Mouse (Mus musculus) monocyte, adult 5-6 weeks (primary cell): Measurements from ENCODE around the gene Tardbp. TPM values are rescaled to one million over a fixed set of nuclear protein-coding genes. Genes with fewer than 3 reads are reported as not detected.

ENCODE experiments used
- ATAC-seq: fragments of 153-309, 156-312 bp; replicated peaks from 2 replicates; pipeline ENCODE4 v1.8.0; 2017; ENCODE audit warnings: mild to moderate bottlenecking; ENCODE audit not compliant: low TSS enrichment, insufficient number of reproducible peaks, severe bottlenecking, poor library complexity, low FRiP score
- total RNA-seq: library from RNA; stranded (forward); fragments of 200-1000, 200-491, 200-594 nt; gene quantifications from 3 replicates; pipeline ENCODE4 v1.2.3, GENCODE M21; 2017

The Tardbp gene
- 326 to 434 TPM (median 398 TPM) in 3 replicates for total RNA-seq

DNA sequence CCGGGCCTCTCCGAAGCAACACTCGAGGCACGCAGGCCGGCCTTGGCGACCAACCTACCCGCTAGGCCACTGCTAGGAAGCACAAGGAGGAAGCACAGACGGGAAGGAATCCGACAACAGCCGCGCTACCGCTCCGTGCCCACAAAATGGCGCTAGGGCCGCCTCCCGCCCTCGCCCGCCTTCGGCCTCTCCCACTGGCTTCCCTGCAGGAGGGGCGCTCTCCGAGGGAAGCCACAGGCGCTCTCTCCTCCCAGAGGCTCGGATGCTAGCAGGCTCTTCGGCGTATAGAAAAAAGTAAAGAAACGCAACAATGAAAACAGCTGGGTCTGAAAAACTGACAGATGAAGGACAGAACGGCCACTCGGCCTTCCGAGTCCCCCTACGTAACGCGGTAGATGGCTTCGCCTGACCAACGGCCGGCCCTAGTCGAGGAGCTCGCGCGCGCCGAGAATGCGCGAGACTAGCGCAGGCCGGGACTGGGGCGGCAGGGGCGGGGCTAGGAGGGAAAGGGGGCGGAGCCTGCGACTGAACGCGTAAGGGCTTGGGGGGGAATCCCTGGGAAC, at the start of gene Tardbp:
TSS of gene Tardbp (minus strand) at position 397 of the 563 bp plus-strand sequence.
- peak; percentile 89 for ATAC-seq

GRCm38 (mm10) chr4:148676188-148676960, 49.6 kb upstream of the Tardbp start:
- ATAC-seq: peak; percentile 33; the same call in 1 of the 2 replicates

GRCm38 (mm10) chr4:148675043-148675442, 48.2 kb upstream of the Tardbp start:
- no peak for ATAC-seq

GRCm38 (mm10) chr4:148671230-148671947, 44.6 kb upstream of the Tardbp start:
- no peak for ATAC-seq

DNA sequence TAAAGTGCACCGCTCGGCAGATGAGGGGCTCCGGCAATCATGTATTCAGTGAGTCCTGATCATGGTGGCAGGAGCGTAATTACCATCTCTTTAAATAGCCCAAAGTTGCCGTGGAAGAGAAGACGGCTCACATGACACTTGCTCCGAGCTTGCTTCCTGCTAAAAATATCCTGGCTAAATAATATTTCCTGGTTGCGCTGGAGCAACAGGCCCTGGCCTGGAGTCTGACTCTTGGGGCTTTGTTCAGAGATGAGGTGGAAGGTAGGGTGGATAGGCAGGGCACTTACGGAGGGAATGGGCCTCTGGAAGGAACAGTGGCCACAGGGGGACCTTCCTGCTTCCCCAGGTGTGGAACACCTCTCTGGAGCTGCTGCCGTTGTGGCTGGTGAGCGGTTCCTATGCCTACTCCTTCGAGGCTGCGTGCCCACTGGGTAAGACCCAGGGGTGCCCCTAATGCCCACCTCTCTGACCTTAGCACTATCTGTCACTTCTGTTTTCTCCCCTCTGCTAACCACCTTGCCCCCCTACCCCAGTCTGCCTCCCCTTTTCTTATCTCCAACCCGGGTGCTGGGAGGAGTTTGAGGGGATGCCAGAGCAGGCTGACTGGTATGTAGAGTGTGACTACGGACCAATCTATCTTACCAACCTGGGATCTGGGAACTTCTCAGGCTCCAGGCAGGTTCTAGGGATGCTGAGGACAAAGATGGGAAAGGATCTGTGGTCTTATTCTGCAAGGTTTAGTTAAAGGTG, 40.4 kb upstream of the Tardbp start:
- ATAC-seq: no peak

DNA sequence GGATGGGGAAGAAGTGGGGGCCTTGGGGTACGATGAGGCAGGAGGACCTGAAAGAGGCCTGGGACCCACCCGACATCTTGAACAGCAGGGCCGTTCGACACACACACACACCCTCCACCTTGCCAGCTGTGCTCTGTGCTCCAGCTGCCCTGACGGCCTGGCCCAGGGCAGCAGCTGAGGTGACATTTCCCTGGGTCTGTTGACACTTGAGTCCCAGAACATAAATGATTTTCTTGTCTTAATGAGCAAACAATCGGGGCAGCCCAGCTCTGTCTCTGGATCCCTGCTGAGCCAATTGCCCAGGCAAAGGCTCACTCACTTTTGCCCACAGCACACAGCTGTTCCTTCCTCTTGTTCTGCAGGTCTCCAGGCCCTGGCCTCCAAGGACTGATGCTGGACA, 37.2 kb upstream of the Tardbp start:
- ATAC-seq: no peak

GRCm38 (mm10) chr4:148663326-148663725, 36.5 kb upstream of the Tardbp start:
- no peak for ATAC-seq

DNA sequence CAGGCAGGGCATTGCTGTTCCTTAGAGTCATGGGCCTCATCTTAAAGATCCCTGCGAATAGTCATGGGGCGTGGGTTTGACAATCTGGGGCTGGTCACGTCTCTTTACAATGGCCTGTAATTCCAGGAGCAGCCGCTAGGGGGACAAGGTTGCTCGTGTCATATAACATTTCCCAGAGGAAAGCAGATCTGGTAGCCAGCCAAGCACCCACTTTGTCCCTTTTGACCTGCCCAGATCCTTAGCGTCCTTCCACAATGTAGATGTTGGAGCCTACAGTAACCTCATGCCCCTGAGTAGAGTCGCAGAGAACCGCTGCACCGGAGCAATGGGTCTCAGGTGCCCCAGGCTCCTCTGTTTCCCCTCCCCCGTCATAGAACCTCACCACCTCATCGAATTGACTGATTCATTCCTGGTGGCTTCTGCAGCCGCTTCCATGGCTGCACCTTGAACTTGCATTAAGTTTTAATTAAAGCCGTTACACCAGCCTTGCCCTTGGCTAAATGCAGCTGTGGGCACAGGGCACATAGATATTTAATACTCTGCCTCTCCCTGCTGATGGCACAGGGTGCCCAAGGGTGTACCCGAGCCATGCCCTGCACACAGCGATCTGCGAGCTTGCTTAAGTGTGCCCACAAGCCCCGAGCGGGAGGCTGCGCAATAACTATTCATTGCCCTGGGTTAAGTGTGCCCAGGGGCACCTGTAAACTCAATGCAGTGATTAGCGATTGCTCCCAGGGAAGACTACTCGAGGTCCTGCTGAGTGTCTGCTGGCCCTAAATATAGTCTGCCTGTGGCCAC, 35.5 kb upstream of the Tardbp start:
- ATAC-seq: 0 out of 2 replicates have a peak, but pooled peaks have one; percentile 34

GRCm38 (mm10) chr4:148660174-148660573, 33.4 kb upstream of the Tardbp start:
- no peak for ATAC-seq

- no peak for ATAC-seq
These were observed 31.0 kb upstream of the Tardbp start for GRCm38 (mm10) chr4:148657776-148658175.

DNA sequence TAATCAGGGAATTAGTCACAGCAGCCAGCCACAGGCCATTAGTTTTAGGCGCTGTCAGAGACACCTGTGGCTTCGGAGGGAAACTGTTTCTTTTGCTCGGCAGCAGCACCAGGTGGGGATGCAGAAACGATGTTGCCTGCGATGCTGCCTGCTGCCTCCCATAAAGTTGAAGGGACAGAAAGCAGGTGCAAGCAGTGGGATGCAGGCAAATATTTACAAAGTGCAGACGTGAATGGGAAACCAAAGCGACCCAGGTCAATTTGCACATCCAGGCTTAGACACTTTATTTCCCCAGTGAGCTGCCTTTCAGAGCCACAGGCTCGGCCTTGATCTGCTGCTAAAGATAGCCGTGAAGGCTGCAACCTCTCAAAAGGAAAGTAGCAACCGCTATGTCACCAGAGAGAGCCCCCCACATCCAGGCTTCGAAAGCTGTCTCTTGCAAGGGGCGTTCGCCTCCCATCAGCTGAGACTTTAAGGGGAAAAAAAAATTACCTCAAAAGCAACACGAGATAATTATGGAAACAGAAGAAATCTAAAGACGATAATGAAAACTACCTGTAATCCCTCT, 30.0 kb upstream of the Tardbp start:
- ATAC-seq: no peak

DNA sequence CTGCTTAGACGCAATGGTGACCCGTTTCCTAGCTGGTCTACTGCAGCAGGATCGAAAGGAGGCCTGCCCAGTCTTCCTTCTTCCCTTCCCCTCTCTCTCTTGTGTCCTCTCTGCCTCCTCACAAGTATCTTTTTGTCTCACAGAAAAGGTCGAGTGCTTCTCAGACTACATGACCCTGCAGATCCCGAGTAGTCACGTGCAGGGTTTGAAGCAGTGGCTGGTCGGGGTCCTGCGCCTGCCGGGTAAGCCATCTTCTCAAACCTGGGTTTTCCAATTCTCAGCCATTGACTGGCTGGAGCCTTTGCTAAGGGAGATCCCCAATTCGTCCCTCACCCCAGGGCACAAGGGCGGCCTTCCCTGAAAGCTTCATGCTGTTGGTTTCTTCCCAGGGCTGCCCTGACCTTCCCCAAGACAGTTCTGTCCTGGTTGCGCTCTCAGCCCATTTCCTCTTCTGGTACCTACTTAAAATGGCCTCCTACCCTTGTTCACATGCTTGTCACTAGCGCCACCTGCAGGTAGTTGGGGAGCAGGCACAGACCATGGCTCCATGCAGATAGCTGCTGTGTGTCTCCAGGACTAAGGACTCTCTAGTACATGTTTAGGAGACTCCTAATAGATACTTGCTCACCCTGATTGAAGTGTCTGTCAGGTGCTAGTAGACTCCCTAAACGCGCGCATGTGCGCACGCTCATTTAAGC, 28.0 kb upstream of the Tardbp start:
- ATAC-seq: 0 out of 2 replicates have a peak, but pooled peaks have one; percentile 53

DNA sequence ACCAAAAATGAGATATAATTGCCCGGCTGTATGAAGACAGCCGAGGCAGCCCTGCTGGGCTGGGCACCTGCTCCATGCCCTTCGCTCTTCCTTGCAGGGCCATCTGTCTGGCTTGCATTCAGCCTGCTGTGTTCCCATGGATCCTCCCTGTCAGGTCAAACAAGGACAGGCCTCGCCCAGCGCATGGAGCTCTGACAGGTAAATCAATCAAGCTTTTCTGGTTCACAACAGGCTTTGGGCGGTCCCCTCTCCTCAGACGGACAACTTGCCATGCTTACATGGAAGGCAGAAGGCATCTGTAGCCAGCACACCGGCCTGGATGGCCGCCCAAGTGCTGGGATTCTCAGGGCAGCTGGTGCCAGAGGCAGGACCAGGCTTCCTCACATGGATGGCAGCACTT, 24.2 kb upstream of the Tardbp start:
- no peak for ATAC-seq

GRCm38 (mm10) chr4:148649309-148649708, 22.5 kb upstream of the Tardbp start:
- no peak for ATAC-seq

- no peak for ATAC-seq
These were observed 19.8 kb upstream of the Tardbp start for GRCm38 (mm10) chr4:148646616-148647015.

DNA sequence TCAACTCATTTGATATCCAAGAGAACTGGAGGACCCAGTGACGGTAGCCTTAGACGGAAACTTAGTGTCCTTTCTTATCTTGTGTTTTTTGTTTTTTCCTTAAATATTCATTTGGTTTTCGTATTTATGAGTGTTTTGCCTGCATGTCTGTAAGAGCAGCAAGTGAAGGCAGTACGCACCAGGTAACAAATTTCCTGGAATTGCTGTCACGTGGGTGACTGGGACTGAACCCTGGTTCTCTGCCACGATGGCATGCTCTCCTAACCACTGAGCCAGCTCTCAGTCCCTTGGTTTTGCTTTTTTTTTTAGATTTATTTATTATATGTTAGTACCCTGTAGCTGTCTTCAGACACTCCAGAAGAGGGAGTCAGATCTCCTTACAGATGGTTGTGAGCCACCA, 18.1 kb upstream of the Tardbp start:
- ATAC-seq: no peak

- peak; percentile 77 for ATAC-seq
These were observed 17.3 kb upstream of the Tardbp start for GRCm38 (mm10) chr4:148644157-148644511.
